Mouse (Mus musculus) CD4-positive naive resting alpha-beta T cell, adult 76 days (primary cell): ENCODE data around the gene Pdgfd. TPM values are rescaled to one million over a fixed set of nuclear protein-coding genes. Genes with fewer than 3 reads are reported as not detected.

Experiments used
- total RNA-seq: library from RNA; stranded (reverse); gene quantifications from one replicate; pipeline ENCODE4 v1.2.4, GENCODE M21; 2023

Gene Pdgfd
- total RNA-seq, result not detected

DNA sequence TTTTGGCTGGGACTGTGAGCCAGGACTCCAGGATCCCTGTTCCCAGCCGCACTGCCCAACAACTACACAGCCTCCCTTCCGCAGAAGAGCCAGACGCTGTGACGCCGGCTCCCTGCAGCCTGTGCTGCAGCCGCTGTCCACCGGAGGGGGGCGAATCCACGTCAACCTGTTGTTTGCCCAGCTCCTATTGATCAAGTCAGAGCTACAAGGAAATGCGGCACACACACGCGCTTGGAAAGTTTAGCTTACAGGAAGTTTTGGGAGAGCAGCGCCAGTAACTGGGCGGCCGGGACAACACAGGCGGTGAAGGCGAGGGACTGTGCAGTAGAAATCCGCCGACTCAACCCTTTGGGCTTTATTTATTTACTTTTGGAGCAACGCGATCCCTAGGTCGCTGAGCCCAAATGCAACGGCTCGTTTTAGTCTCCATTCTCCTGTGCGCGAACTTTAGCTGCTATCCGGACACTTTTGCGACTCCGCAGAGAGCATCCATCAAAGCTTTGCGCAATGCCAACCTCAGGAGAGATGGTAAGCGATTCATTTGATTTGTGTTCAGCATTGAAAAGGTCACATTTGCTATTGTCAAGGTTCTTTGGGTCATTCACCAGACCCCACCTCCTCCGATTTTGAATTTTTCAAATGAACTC lies at the start of gene Pdgfd:
Gene Pdgfd, plus strand, starts transcription at position 194 of the 647 bp plus-strand sequence.

DNA sequence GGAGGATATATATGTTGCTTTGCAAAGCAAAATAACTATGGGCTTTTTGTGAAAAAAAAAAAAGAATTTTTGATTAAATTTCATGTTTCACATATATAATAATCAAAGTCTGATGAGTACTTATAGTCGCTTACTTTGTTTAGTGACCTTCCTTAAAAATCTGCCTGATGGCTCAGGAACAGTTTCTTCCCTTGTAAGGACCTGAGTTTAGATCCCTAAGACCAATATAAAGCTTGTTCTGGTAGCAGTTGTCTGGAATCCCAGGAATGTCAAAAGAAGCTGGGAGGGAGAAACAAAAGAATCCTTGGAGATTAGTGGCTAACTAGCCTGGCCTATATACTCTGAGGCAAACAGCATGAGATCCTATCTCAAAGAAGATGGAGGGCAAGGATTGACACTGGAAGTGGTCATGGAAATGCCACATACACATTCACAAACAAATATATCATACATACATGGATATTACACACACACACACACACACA lies 101.5 kb downstream of the Pdgfd start, which contains the start of gene Ddi1:
Gene Ddi1, minus strand, starts transcription at position 51 of the 485 bp plus-strand sequence.

Other genes starting within 250 kb of the Pdgfd start
- gene Ddi1, start 101.3 kb downstream of the Pdgfd start, total RNA-seq, result not detected